Mouse (Mus musculus): ENCODE results near the gene Iba57. TPM values are rescaled to one million over a fixed set of nuclear protein-coding genes. Genes with fewer than 3 reads are reported as not detected.

Gene Iba57
- polyA plus RNA-seq, 1 experiment from 2014 or later: 14.2 TPM

Other genes with a start within 250 kb of the Iba57 start
- 9.5 and 10.9 TPM in 2 replicates for gene Btnl10, start 245.8 kb downstream of the Iba57 start, polyA plus RNA-seq (2016; fragmentation: Nextera tagmentation; extraction: Ambion mirVana)
- 200 and 207 TPM in 2 replicates for gene Rnf187, start 224.8 kb downstream of the Iba57 start, polyA plus RNA-seq (2016; fragmentation: Nextera tagmentation; extraction: Ambion mirVana)
- 5.3 and 5.7 TPM in 2 replicates for gene Hist3h2ba, start 214.8 kb downstream of the Iba57 start, polyA plus RNA-seq (2016; fragmentation: Nextera tagmentation; extraction: Ambion mirVana)
- gene Hist3h2a, start 209.1 kb downstream of the Iba57 start, polyA plus RNA-seq (2016; fragmentation: Nextera tagmentation; extraction: Ambion mirVana): 14.3 and 16.9 TPM in 2 replicates
- gene Trim17, start 209.1 kb downstream of the Iba57 start, polyA plus RNA-seq (2016; fragmentation: Nextera tagmentation; extraction: Ambion mirVana): 0.07 and 0.13 TPM in 2 replicates
- gene Trim11, start 185.6 kb downstream of the Iba57 start, polyA plus RNA-seq (2016; fragmentation: Nextera tagmentation; extraction: Ambion mirVana): 11.2 and 11.5 TPM in 2 replicates
- 0.42 and 0.51 TPM in 2 replicates for gene Obscn, start 27.3 kb downstream of the Iba57 start, polyA plus RNA-seq (2016; fragmentation: Nextera tagmentation; extraction: Ambion mirVana)
- 0.10 and 0.14 TPM in 2 replicates for gene Gjc2, start 19.5 kb upstream of the Iba57 start, polyA plus RNA-seq (2016; fragmentation: Nextera tagmentation; extraction: Ambion mirVana)
- 73.7 and 81.3 TPM in 2 replicates for gene Guk1, start 28.5 kb upstream of the Iba57 start, polyA plus RNA-seq (2016; fragmentation: Nextera tagmentation; extraction: Ambion mirVana)
- gene Mrpl55, start 38.7 kb upstream of the Iba57 start, polyA plus RNA-seq (2016; fragmentation: Nextera tagmentation; extraction: Ambion mirVana): 78.3 and 82.8 TPM in 2 replicates
- gene 2310033P09Rik, start 44.6 kb upstream of the Iba57 start, polyA plus RNA-seq (2016; fragmentation: Nextera tagmentation; extraction: Ambion mirVana): 25.1 and 26.6 TPM in 2 replicates
- gene Arf1, start 64.5 kb upstream of the Iba57 start, polyA plus RNA-seq (2016; fragmentation: Nextera tagmentation; extraction: Ambion mirVana): 341 TPM in 2 replicates
- 0.06 TPM in 1 of 2 replicates, not detected in the other for gene Wnt3a, start 127.0 kb upstream of the Iba57 start, polyA plus RNA-seq (2016; fragmentation: Nextera tagmentation; extraction: Ambion mirVana)
- gene Wnt9a, start 143.2 kb upstream of the Iba57 start, polyA plus RNA-seq (2016; fragmentation: Nextera tagmentation; extraction: Ambion mirVana): 0.32 and 0.50 TPM in 2 replicates
- not detected in 2 replicates for gene Prss38, start 211.9 kb upstream of the Iba57 start, polyA plus RNA-seq (2016; fragmentation: Nextera tagmentation; extraction: Ambion mirVana)